Mouse (Mus musculus) heart, postnatal 4 days (tissue): ENCODE results near the gene Magohb. TPM values are rescaled to one million over a fixed set of nuclear protein-coding genes. Genes with fewer than 3 reads are reported as not detected.

ENCODE experiments used
- DNase-seq: peaks from one replicate; pipeline ENCODE4 v3.0.0; 2021
- total RNA-seq, 2 experiments: library from RNA; stranded (reverse); gene quantifications; 2 replicates each; pipeline ENCODE4 v1.2.3; 2021

The Magohb gene
- total RNA-seq, 2 experiments from 2014 or later: 15.7 to 18.5 TPM

DNA sequence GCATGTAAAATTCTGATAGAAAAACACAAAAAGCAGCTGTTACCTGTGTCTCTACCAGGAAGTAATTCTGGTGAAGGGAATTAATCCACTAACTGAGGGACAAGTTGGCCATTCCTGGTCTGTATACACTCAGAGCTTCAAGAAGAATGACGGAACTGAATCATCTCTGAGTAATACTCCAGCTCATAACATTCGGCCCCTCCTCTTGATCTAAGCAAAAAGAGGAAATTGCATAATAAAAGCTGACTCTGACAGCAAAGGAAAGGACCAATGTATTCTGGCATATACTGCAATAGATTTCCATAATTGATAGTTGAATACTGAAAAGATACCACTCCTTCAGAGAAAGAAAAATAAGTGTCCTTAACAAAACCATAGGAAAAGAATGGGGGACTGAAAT, 45.8 kb downstream of the Magohb start, which contains the start of gene Klra2:
TSS of gene Klra2 (minus strand) at position 157 of the 400 bp plus-strand sequence.
- DNase-seq: no peak

DNA sequence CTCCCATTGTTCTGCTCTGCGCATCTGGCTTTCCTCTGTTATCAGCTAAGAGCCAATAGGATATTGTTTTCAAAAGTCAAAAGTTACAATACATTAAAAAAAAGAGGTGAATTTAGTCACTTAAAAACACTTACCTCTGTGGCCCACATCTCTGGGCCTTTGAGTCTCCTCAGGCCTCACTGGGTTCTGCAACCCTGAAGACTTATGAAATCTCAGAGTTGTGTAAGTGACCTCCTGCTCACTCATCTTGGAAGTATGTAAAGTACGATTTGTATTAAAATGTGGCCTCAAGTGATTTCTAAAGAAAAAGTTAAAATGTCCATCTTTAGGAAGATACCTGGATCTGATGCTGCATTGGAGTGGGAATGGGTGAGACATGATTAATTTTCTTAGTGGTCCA, 48.0 kb downstream of the Magohb start:
- no peak for DNase-seq

Other genes with a start within 250 kb of the Magohb start
- gene Klra2, start 45.9 kb downstream of the Magohb start, total RNA-seq: under 1 TPM; 0.16 to 0.33 TPM
- gene Styk1, start 60.4 kb upstream of the Magohb start, total RNA-seq: under 1 TPM; 0.21 to 0.36 TPM
- gene Ybx3, start 95.2 kb upstream of the Magohb start, total RNA-seq: 100 to 1,000 TPM; 274 to 277 TPM
- not detected for gene 5430401F13Rik, start 193.2 kb upstream of the Magohb start, total RNA-seq
- gene Gm6619, start 193.2 kb upstream of the Magohb start, total RNA-seq: not detected